Mouse (Mus musculus) heart, postnatal 14 days (tissue): ENCODE measurements around the gene Tmem80. TPM values are rescaled to one million over a fixed set of nuclear protein-coding genes. Genes with fewer than 3 reads are reported as not detected.

Experiments used
- DNase-seq, 2 experiments: peaks; one replicate each; pipeline ENCODE4 v3.0.0; 2021 to 2022
- intact Hi-C: fragments of 180-260 bp; cut with DNase I; formaldehyde crosslinking; loops from one replicate; pipeline ENCODE4 v1.15.1; 2025
- total RNA-seq, 2 experiments: library from RNA; stranded (reverse); gene quantifications; 2 replicates each; pipeline ENCODE4 v1.2.3; 2021

The Tmem80 gene
- total RNA-seq, 2 experiments from 2014 or later, result 13.6 to 16.1 TPM

DNA sequence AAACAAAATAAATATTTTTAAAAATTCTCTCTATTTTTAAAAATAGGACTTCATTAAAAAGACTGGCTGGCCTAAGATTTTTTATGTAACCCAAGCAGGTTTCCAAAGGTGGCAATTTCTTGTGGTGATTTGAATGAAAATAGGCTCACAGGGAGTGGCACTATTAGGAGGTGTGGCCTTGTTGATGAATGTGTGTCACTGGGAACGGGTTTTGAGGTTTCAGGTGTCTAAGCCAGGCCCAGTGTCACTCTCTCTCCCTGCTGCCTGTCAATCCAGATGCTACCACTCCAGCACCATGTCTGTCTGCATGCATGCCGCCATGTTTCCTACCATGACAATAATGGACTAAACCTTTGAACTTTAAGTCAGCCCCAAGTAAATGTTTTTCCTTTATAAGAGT is 8.1 kb upstream of the Tmem80 start:
- no peak for DNase-seq
- intact Hi-C loops, result no loop called here

- DNase-seq, result no peak
- intact Hi-C loops, result no loop called here
Measured at GRCm38 (mm10) chr7:141324686-141325085, 2.9 kb upstream of the Tmem80 start.

DNA sequence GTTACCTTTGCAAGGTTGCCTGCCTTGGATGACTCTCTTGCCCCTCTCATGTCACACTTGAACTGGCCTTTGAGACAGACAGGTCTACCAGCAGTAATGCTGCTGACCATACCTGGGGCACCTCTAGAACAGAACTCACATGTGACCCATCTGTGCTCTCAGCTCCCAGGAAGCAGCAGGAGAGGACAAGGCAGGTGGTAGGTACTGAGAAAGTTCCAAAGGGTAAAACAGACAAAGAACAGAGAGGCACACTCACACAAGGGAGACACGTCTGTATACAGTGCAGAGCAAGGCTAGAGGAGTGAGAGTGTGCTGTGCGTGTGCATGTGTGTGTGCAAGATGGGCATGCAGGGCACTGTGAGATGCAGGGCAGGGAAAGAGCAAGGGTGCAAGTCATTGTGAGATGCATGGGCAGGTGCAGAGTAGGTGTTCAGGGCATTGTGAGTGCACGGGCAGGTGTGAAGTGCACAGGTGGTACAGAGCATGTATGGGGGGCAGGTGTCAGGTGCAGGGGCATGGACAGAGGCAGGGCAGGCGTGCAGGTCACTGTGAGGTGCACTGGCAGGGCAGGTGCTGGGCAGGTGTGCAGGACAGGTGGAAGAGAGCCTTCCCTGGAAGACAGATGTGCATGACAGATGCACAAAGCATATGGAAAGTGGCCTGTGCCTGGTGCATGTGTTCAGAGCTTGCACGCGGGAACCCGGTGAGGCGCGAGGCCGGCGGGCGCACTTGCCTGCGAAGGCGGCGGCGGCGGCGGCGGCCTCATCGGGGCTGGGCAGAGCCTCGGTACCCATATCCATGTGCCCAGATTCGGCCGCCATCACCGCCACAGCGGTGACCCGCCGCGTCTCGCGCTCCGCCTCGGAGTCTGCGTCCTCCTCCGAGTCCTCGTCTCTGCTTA is 743 bp upstream of the Tmem80 start:
- DNase-seq, result no peak
- intact Hi-C loops, result no loop called here

- no peak for DNase-seq
- intact Hi-C loops, result no loop called here
Measured at GRCm38 (mm10) chr7:141328373-141328990, 943 bp downstream of the Tmem80 start.

- no peak for DNase-seq
- intact Hi-C loops, result no loop called here
Measured at GRCm38 (mm10) chr7:141330706-141331105, 3.2 kb downstream of the Tmem80 start.

- no peak for DNase-seq
Measured at GRCm38 (mm10) chr7:141331990-141332389, 4.5 kb downstream of the Tmem80 start.

GRCm38 (mm10) chr7:141335044-141335579 is 7.6 kb downstream of the Tmem80 start:
- intact Hi-C loops, result no loop called here

More at GRCm38 (mm10) chr7:141331990-141332389, 4.5 kb downstream of the Tmem80 start:
- intact Hi-C loops, result no loop called here

GRCm38 (mm10) chr7:141335682-141336081 is 8.1 kb downstream of the Tmem80 start:
- DNase-seq, result no peak
- intact Hi-C loops, result no loop called here

More at GRCm38 (mm10) chr7:141335044-141335579, 7.6 kb downstream of the Tmem80 start:
- DNase-seq, result no peak

DNA sequence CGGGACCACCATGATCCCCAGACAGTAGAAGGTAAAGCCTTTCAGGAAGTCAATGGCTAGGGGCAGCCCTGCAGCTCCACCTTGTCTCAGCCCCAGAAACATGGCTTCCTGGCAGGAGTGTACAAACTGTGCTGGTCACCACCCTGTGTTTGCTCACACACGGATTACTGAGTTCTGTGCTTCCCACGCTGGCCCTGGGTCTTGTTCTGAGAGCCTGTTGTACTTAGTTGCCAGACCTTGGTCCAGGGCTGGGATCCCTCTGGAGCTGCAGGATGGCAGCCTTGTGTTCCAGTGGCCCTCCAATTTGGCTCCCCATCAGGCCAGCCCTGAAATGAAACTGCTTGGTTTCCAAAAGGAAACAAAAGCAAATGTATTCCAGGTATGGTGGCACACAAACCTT is 8.8 kb downstream of the Tmem80 start:
- intact Hi-C loops, result no loop called here
- DNase-seq, result no peak

DNA sequence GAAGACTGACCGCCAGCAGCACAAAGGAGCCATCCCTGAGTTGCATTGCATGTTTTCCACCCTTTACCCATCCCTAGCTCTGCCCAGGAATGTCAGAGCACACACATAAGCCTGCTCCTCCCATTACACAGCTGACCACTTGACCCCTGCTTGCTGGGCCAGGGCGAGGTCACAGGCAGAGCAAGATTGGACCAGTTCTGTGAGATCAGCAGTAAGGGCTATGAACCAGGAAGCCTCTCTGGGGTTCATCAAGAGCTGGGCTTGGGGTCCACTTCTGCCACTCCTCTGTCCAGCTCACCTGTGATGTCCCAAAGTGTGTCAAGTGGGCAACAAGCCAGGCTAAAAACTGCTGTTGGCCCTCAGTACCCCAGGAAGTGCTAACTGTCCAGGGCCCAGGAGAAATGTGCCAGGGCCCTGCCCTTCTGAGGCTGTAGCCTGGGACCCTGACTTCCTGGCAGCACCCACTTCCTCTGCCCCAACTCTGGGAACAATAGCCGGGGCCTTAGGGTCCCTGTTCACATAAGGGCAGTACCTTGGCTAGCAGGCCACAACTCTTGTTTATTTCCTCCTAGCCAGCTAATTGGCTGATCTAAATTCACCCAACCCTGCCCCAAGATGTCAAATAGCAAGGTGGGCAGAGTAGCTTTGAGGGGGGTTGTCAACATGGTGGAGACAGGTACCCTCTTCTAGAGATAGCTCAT is 10.3 kb downstream of the Tmem80 start:
- intact Hi-C loops, result no loop called here
- no peak for DNase-seq

DNA sequence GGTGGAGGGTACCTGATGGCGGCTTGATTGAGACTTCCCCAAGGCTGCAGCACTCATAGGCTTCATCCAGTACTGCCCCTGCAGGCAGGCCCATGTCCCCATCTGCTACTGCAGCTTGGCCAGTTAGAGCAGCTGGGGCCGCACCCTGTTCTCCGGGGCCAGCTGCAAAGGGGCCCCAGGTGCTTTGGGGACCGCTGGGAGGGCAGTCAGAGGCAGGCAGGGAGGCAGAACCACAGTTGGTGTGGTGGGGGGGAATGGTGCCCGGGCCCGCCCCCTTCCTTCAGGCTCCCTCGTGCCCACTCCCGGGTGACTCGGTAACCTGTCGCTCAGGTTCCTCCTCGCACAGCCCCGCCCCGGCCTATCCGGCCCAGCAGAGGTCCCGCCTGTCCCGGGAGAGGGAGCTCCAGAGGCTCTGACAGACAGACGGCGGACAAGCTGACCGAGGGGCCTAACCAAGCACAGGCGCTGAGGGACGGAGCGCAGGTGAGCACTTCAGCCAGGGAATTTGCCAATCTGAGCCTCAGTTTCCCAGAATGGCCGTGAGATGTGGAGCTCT is 11.1 kb downstream of the Tmem80 start, which contains the start of gene Eps8l2:
TSS of gene Eps8l2 (plus strand) at position 305 of the 556 bp plus-strand sequence.
- DNase-seq, result peak; percentile 32 to 36
- intact Hi-C loops, result no loop called here

GRCm38 (mm10) chr7:141339215-141339920 is 11.8 kb downstream of the Tmem80 start:
- intact Hi-C loops, result no loop called here
- DNase-seq, result no peak

GRCm38 (mm10) chr7:141340023-141340422 is 12.5 kb downstream of the Tmem80 start:
- intact Hi-C loops, result no loop called here

DNA sequence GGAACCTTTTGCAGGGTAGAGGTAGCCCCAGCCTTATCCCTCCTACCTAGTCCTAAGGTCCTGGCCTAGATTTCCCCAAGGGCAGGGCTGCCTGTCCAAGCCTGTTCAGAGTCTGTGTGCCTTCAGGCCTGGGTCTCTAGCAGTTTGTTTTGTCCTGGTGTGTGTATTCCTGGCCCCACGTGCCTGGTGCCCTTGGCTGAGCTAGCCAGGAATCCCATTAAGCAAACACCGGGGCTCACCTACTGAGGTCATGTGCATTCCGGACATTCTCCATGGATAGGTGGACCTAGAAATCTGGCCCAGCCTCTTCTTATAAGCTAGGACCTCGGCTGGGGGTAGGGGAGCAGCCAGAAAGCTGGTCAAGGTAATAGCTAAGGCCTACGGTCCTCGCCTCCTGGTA is 12.9 kb downstream of the Tmem80 start:
- intact Hi-C loops, result no loop called here
- no peak for DNase-seq

More at GRCm38 (mm10) chr7:141340023-141340422, 12.5 kb downstream of the Tmem80 start:
- DNase-seq, result no peak

GRCm38 (mm10) chr7:141341689-141342226 is 14.2 kb downstream of the Tmem80 start:
- DNase-seq, result no peak
- intact Hi-C loops, result no loop called here

- intact Hi-C loops, result no loop called here
- no peak for DNase-seq
Measured at GRCm38 (mm10) chr7:141343230-141343629, 15.7 kb downstream of the Tmem80 start.

GRCm38 (mm10) chr7:141343696-141344095 is 16.2 kb downstream of the Tmem80 start:
- no peak for DNase-seq
- intact Hi-C loops, result no loop called here

DNA sequence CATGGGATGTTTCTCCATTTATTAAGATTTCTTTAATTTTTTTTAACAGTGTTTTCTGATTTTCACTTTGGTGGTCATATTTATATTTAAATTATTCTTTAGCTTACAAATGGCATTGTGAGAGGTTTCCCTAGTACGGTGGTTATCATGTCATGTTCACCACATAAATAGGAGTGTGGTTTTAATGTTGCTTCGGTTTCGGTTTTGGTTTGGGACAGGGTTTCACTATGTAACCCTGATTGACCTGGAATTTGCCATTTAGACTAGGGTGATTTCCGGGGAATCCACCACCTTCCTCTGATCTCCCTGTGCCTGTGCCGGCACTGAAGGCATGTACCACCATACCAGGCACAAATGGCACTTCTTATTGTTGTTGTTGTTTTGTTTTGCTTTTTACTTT is 17.2 kb downstream of the Tmem80 start:
- DNase-seq, result no peak
- intact Hi-C loops, result no loop called here

DNA sequence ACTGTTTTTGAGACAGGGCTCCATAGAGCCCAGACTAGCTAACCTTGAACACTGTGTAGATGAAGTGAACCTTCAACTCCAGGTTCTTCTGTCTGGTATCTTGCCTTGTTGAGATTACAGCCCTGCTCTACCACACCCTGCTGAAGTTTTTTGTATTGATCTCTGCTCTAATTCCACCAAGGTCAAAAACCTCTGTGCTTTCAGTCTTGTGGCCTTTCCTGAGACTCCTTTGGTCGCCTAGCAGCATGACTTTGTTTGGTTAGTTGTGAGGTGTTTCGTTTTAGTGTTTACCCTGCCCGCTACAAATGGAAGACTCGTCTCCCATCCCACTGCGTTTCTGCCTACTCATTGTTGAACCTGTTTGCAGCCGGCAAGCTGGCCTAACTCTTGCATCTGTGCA is 23.5 kb downstream of the Tmem80 start:
- DNase-seq, result no peak
- intact Hi-C loops, result no loop called here

GRCm38 (mm10) chr7:141355051-141355450 is 27.5 kb downstream of the Tmem80 start:
- intact Hi-C loops, result no loop called here
- DNase-seq, result no peak
